Comparison of ENCODE assay signal across 7 mouse cellular contexts in genomic region chr4:98925250-98925781, GRCm38 (mm10). TPM values are rescaled to one million over a fixed set of nuclear protein-coding genes. Genes with fewer than 3 reads are reported as not detected.
DNase-seq lines count a peak whose midpoint lies in the region; ATAC-seq lines count a peak whose summit lies in the region.

No protein-coding gene starts in this region.

- H3K36me3 ChIP-seq in forebrain, embryonic 13.5 days (ENCODE audit: poor library complexity, severe bottlenecking): peaks cover 16% of the 10 kb centered on the region
- H3K36me3 ChIP-seq in liver, embryonic 13.5 days: peaks cover 20% of the 10 kb centered on the region

- 17% methylated on average over 6 of the region's 6 CpGs for WGBS in forebrain, embryonic 13.5 days
- 7% methylated on average over 6 of the region's 6 CpGs for WGBS in liver, embryonic 13.5 days (ENCODE audit: insufficient replicate concordance)

- H3K4me2 ChIP-seq in forebrain, embryonic 13.5 days: peak overlapping the region; percentile 69
- peak overlapping the region; percentile 86 for H3K4me2 ChIP-seq in liver, embryonic 13.5 days

- H3K4me3 ChIP-seq in forebrain, embryonic 13.5 days: peak overlapping the region; percentile 95
- H3K4me3 ChIP-seq in liver, embryonic 13.5 days (replicated peaks): peak overlapping the region; percentile 99

- H3K9ac ChIP-seq in forebrain, embryonic 13.5 days: peak overlapping the region; percentile 96
- peak overlapping the region; percentile 99 for H3K9ac ChIP-seq in liver, embryonic 13.5 days

- no peak for ATAC-seq in forebrain, embryonic 13.5 days
- no peak for ATAC-seq in liver, embryonic 13.5 days (ENCODE audit: low read depth)
- no peak for ATAC-seq in granulocyte monocyte progenitor cell, adult 5-6 weeks (replicated peaks; ENCODE audit: poor library complexity, severe bottlenecking)

- peaks cover 23% of the 10 kb centered on the region for H3K4me1 ChIP-seq in forebrain, embryonic 13.5 days
- H3K4me1 ChIP-seq in liver, embryonic 13.5 days (replicated peaks): peaks cover 23% of the 10 kb centered on the region

- H3K27me3 ChIP-seq in forebrain, embryonic 13.5 days: no peaks in the 10 kb centered on the region
- H3K27me3 ChIP-seq in liver, embryonic 13.5 days: no peaks in the 10 kb centered on the region

- no peaks in the 10 kb centered on the region for H3K9me3 ChIP-seq in forebrain, embryonic 13.5 days (replicated peaks)
- H3K9me3 ChIP-seq in liver, embryonic 13.5 days (replicated peaks): no peaks in the 10 kb centered on the region

- H3K27ac ChIP-seq in forebrain, embryonic 13.5 days: no peak overlapping the region
- H3K27ac ChIP-seq in liver, embryonic 13.5 days: peak overlapping the region; percentile 98

- DNase-seq in thymus, postnatal 25 days: peak; percentile 12
- no peak for DNase-seq in thymus, postnatal 0 days (ENCODE audit: low spot score)
- DNase-seq in liver, embryonic 13.5 days: no peak
- no peak for DNase-seq in adrenal gland, adult 8-10 months
- DNase-seq in adrenal gland, postnatal 36 days: no peak

RNA-seq across cellular contexts. Expression of gene Usp1, which starts 1.7 kb away (rescaled TPM):
- 143 and 149 TPM in 2 replicates for polyA plus RNA-seq in thymus, postnatal 0 days (2015; fragmentation: Nextera tagmentation; extraction: Ambion mirVana)
- 104 and 119 TPM in 2 replicates for polyA plus RNA-seq in forebrain, embryonic 13.5 days (2015; fragmentation: Nextera tagmentation; extraction: Ambion mirVana)
- 70.6 and 86.4 TPM in 2 replicates for polyA plus RNA-seq in liver, embryonic 13.5 days (2015; fragmentation: Nextera tagmentation; extraction: Ambion mirVana)
- 129 and 141 TPM in 2 replicates for total RNA-seq in granulocyte monocyte progenitor cell, adult 5-6 weeks (2014; fragmentation: Nextera tagmentation)
- total RNA-seq in granulocyte monocyte progenitor cell, adult 5-6 weeks (2017): 185 and 195 TPM in 2 replicates
- 10 to 100 TPM; 25.9 to 34.6 (median 29.9) TPM for total RNA-seq in adrenal gland, adult 8-10 months (2022)
- 10 to 100 TPM; 31.9 to 35.5 TPM for total RNA-seq in adrenal gland, postnatal 36 days (2021)
